Mouse (Mus musculus) intestine, embryonic 14.5 days (tissue): ENCODE results near the gene A630023A22Rik. TPM values are rescaled to one million over a fixed set of nuclear protein-coding genes. Genes with fewer than 3 reads are reported as not detected.

Source experiments
- ATAC-seq: fragments of 200-750 bp; cut with Nextera tagmentation; replicated peaks from 2 replicates; pipeline ENCODE4 v1.8.0; 2017; ENCODE audit warnings: low read depth, moderate number of reproducible peaks, moderate TSS enrichment, moderate library complexity; ENCODE audit not compliant: low FRiP score, low TSS enrichment
- DNase-seq: peaks from one replicate; pipeline ENCODE4 v3.0.0-alpha.2; 2018; ENCODE audit warnings: low spot score
- H3K27ac ChIP-seq: fragments of 300-500 bp; sonication (generic); 2 replicates; pipeline ENCODE4 v1.5.1; 2014; ENCODE audit warnings: low read depth, mild to moderate bottlenecking, control low read depth
- H3K27me3 ChIP-seq: fragments of 300-500 bp; sonication (generic); replicated peaks from 2 replicates; pipeline ENCODE4 v1.6.1; 2014; ENCODE audit warnings: low read length, control low read depth; ENCODE audit not compliant: control insufficient read depth, insufficient read depth
- H3K36me3 ChIP-seq: fragments of 300-500 bp; sonication (generic); 2 replicates; pipeline ENCODE4 v1.6.1; 2014; ENCODE audit warnings: low read length, control low read depth; ENCODE audit not compliant: control insufficient read depth, insufficient read depth
- H3K4me1 ChIP-seq: fragments of 300-500 bp; sonication (generic); replicated peaks from 2 replicates; pipeline ENCODE4 v1.6.1; 2014; ENCODE audit warnings: low read length, control low read depth, mixed read lengths; ENCODE audit not compliant: control insufficient read depth, insufficient read depth
- H3K4me2 ChIP-seq: fragments of 300-500 bp; sonication (generic); 2 replicates; pipeline ENCODE4 v1.6.1; 2014; ENCODE audit warnings: low read length
- H3K4me3 ChIP-seq: fragments of 300-500 bp; sonication (generic); 2 replicates; pipeline ENCODE4 v1.5.1; 2014; ENCODE audit warnings: low read depth, low read length, control low read depth, mixed read lengths
- H3K9ac ChIP-seq: fragments of 300-500 bp; sonication (generic); 2 replicates; pipeline ENCODE4 v1.6.1; 2014; ENCODE audit warnings: mild to moderate bottlenecking, low read length
- H3K9me3 ChIP-seq: fragments of 300-500 bp; sonication (generic); 2 replicates; pipeline ENCODE4 v1.6.1; 2016; ENCODE audit warnings: low read length, control low read depth; ENCODE audit not compliant: control insufficient read depth
- WGBS: fragments of 180-500 bp; shearing (Covaris S2); extraction: QIAGEN DNeasy Blood & Tissue Kit; methylation state at CpG from one replicate; pipeline ENCODE4 v1.1.7; 2014; 5-methylcytosine and 5-hydroxymethylcytosine counted together
- polyA plus RNA-seq: library from polyadenylated mRNA; unstranded; fragments of >200 nt; fragmentation: Nextera tagmentation; extraction: Ambion mirVana; gene quantifications from 2 replicates; pipeline ENCODE4 v1.2.1, GENCODE M21; 2014

Gene A630023A22Rik
- polyA plus RNA-seq, result 0.89 and 1.3 TPM in 2 replicates

- DNase-seq, result peak; percentile 41
- no peak within 1 kb of the TSS for H3K27ac ChIP-seq
- 66% methylated on average over 5 of the region's 5 CpGs for WGBS
- no peaks in the 10 kb centered on the region for H3K9me3 ChIP-seq
- H3K27me3 ChIP-seq, result no peaks in the 10 kb centered on the region
- ATAC-seq, result no peak
- no peak within 1 kb of the TSS for H3K4me2 ChIP-seq
- H3K36me3 ChIP-seq, result no peaks in the 10 kb centered on the region
- no peak within 1 kb of the TSS for H3K4me3 ChIP-seq
- H3K4me1 ChIP-seq, result no peaks in the 10 kb centered on the region
- no peak within 1 kb of the TSS for H3K9ac ChIP-seq
Observed at GRCm38 (mm10) chr14:34102601-34103000, at the start of gene A630023A22Rik. A630023A22Rik (minus strand) TSS chr14:34102754.

- no peaks in the 10 kb centered on the region for H3K27me3 ChIP-seq
- 10% methylated on average over 16 of the region's 16 CpGs for WGBS
- H3K4me3 ChIP-seq, result no peak within 1 kb of the TSS
- H3K36me3 ChIP-seq, result no peaks in the 10 kb centered on the region
- H3K9me3 ChIP-seq, result no peaks in the 10 kb centered on the region
- peaks cover 7% of the 10 kb centered on the region; the same call in 1 of the 2 replicates for H3K4me1 ChIP-seq
- peak within 1 kb of the TSS; percentile 42 for H3K4me2 ChIP-seq
- DNase-seq (peak; percentile 83), ATAC-seq (peak; percentile 86)
- H3K9ac ChIP-seq, result no peak within 1 kb of the TSS
- no peak within 1 kb of the TSS for H3K27ac ChIP-seq
Observed at GRCm38 (mm10) chr14:34152342-34152741, 49.8 kb upstream of the A630023A22Rik start, which contains the start of gene Npy4r. Npy4r (minus strand) TSS chr14:34152489.

- no peak overlapping the region for H3K27ac ChIP-seq
- WGBS, result 93% methylated on average over 10 of the region's 10 CpGs
- DNase-seq (no peak), ATAC-seq (no peak)
- H3K27me3 ChIP-seq, result no peaks in the 10 kb centered on the region
- no peaks in the 10 kb centered on the region for H3K4me1 ChIP-seq
- no peak overlapping the region for H3K4me3 ChIP-seq
- no peaks in the 10 kb centered on the region for H3K36me3 ChIP-seq
- no peak overlapping the region for H3K4me2 ChIP-seq
- no peaks in the 10 kb centered on the region for H3K9me3 ChIP-seq
- H3K9ac ChIP-seq, result no peak overlapping the region
Observed at GRCm38 (mm10) chr14:34142915-34143314, 40.4 kb upstream of the A630023A22Rik start.

GRCm38 (mm10) chr14:34142316-34142715 lies 39.8 kb upstream of the A630023A22Rik start:
- 81% methylated on average over 1 of the region's 1 CpGs for WGBS
- ATAC-seq, result no peak

GRCm38 (mm10) chr14:34139671-34140664 lies 37.4 kb upstream of the A630023A22Rik start:
- ATAC-seq, result no peak

More at GRCm38 (mm10) chr14:34142316-34142715, 39.8 kb upstream of the A630023A22Rik start:
- no peak overlapping the region for H3K9ac ChIP-seq
- H3K4me1 ChIP-seq, result no peaks in the 10 kb centered on the region
- no peaks in the 10 kb centered on the region for H3K9me3 ChIP-seq
- no peaks in the 10 kb centered on the region for H3K36me3 ChIP-seq
- H3K4me3 ChIP-seq, result no peak overlapping the region
- no peak for DNase-seq
- no peaks in the 10 kb centered on the region for H3K27me3 ChIP-seq
- H3K27ac ChIP-seq, result no peak overlapping the region
- H3K4me2 ChIP-seq, result no peak overlapping the region

GRCm38 (mm10) chr14:34135391-34135790 lies 32.8 kb upstream of the A630023A22Rik start:
- no peaks in the 10 kb centered on the region for H3K27me3 ChIP-seq
- no peak overlapping the region for H3K9ac ChIP-seq
- H3K4me1 ChIP-seq, result no peaks in the 10 kb centered on the region
- DNase-seq (no peak), ATAC-seq (no peak)
- no peak overlapping the region for H3K27ac ChIP-seq
- no peaks in the 10 kb centered on the region for H3K9me3 ChIP-seq
- no peak overlapping the region for H3K4me2 ChIP-seq
- H3K4me3 ChIP-seq, result no peak overlapping the region
- H3K36me3 ChIP-seq, result no peaks in the 10 kb centered on the region

More at GRCm38 (mm10) chr14:34139671-34140664, 37.4 kb upstream of the A630023A22Rik start:
- Histone ChIP-seq H3K4me2 (no peak overlapping the region), H3K27ac (no peak overlapping the region), H3K36me3 (no peaks in the 10 kb centered on the region), H3K27me3 (no peaks in the 10 kb centered on the region), H3K9ac (no peak overlapping the region), H3K9me3 (no peaks in the 10 kb centered on the region), H3K4me1 (no peaks in the 10 kb centered on the region), H3K4me3 (no peak overlapping the region)
- WGBS, result 82% methylated on average over 15 of the region's 15 CpGs
- DNase-seq, result peak; percentile 21

GRCm38 (mm10) chr14:34131216-34131615 lies 28.7 kb upstream of the A630023A22Rik start:
- Histone ChIP-seq H3K4me2 (no peak overlapping the region), H3K9ac (no peak overlapping the region), H3K9me3 (no peaks in the 10 kb centered on the region), H3K4me1 (no peaks in the 10 kb centered on the region), H3K27ac (no peak overlapping the region), H3K4me3 (no peak overlapping the region), H3K27me3 (no peaks in the 10 kb centered on the region), H3K36me3 (no peaks in the 10 kb centered on the region)
- whole genome bisulfite sequencing, result 61% methylated on average over 6 of the region's 6 CpGs
- ATAC-seq (no peak), DNase-seq (peak; percentile 38)

GRCm38 (mm10) chr14:34121691-34122090 lies 19.1 kb upstream of the A630023A22Rik start:
- H3K4me2 ChIP-seq, result no peak overlapping the region
- no peak for DNase-seq
- 97% methylated on average over 4 of the region's 4 CpGs for WGBS
- H3K27me3 ChIP-seq, result no peaks in the 10 kb centered on the region
- no peak overlapping the region for H3K4me3 ChIP-seq
- H3K9ac ChIP-seq, result no peak overlapping the region
- ATAC-seq, result no peak
- no peaks in the 10 kb centered on the region for H3K9me3 ChIP-seq
- H3K27ac ChIP-seq, result no peak overlapping the region
- H3K4me1 ChIP-seq, result no peaks in the 10 kb centered on the region
- H3K36me3 ChIP-seq, result no peaks in the 10 kb centered on the region
